Mouse (Mus musculus) lung, postnatal 10 days (tissue): ENCODE measurements at regions not wholly inside any gene's neighbourhood (a gene's known extent, or its start where the extent isn't known, plus 50 kb on each side); places are given as distances from the start of the nearest gene placed in this dataset.

Experiments used
- DNase-seq: peaks from one replicate; pipeline ENCODE4 v3.0.0; 2021

GRCm38 (mm10) chr1:92275388-92275787, 79.9 kb upstream of the Hdac4 start:
- no peak for DNase-seq

GRCm38 (mm10) chr1:92273760-92274159, 78.3 kb upstream of the Hdac4 start:
- no peak for DNase-seq

- no peak for DNase-seq
Observed at GRCm38 (mm10) chr1:92271676-92272291, 76.3 kb upstream of the Hdac4 start.

DNA sequence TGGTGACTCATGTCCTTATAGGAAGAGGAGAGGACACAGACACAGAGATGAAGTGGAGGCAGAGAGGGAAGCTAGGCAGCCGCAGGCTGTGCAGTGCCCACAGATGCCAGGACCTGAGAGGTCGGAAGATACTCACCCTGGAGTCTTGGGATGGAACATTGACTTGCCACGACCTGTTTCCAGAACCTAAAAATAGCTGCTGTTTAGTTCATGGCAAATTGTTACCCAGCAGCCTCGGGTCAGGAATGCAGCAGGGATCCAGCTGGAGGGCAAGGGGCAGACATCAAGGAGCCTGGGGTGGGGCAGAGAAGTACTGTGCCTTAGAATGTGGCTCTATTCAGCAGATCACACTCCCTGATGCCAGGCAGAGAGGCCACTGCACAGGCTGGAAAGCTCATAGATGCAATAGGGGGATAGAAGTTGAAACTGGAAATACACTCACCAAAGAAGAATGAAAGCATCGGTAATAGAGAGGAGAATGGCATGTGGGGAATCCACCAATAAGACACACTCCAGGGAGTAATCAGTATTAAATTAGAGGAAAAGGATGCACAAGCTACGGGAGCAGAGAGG, 75.1 kb upstream of the Hdac4 start:
- DNase-seq, result no peak

DNA sequence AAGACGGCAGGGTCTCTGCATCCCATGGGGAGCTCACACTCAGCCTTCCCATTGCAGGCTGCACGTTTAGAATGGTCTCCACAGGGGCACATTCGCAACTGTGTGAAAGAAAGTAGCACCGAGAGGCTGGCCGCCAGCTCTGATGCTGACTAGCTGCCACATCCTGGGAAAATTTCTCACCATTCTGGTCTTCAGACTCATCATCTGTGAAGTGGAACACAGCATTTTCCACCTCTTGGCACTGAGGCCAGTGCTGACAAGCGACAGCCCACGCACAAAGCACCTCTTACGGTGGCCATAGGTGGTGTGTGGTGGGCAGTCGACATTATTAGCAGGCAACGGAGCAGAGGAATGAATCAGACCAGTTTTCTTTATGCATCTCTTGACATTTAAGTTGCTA, 74.0 kb upstream of the Hdac4 start:
- DNase-seq, result no peak

- no peak for DNase-seq
Observed at GRCm38 (mm10) chr1:92264941-92265340, 69.4 kb upstream of the Hdac4 start.

GRCm38 (mm10) chr1:92259715-92260392, 64.4 kb upstream of the Hdac4 start:
- no peak for DNase-seq

- DNase-seq, result peak; percentile 14
Observed at GRCm38 (mm10) chr1:92258026-92258425, 62.5 kb upstream of the Hdac4 start.

GRCm38 (mm10) chr1:92253086-92253485, 57.6 kb upstream of the Hdac4 start:
- no peak for DNase-seq

DNA sequence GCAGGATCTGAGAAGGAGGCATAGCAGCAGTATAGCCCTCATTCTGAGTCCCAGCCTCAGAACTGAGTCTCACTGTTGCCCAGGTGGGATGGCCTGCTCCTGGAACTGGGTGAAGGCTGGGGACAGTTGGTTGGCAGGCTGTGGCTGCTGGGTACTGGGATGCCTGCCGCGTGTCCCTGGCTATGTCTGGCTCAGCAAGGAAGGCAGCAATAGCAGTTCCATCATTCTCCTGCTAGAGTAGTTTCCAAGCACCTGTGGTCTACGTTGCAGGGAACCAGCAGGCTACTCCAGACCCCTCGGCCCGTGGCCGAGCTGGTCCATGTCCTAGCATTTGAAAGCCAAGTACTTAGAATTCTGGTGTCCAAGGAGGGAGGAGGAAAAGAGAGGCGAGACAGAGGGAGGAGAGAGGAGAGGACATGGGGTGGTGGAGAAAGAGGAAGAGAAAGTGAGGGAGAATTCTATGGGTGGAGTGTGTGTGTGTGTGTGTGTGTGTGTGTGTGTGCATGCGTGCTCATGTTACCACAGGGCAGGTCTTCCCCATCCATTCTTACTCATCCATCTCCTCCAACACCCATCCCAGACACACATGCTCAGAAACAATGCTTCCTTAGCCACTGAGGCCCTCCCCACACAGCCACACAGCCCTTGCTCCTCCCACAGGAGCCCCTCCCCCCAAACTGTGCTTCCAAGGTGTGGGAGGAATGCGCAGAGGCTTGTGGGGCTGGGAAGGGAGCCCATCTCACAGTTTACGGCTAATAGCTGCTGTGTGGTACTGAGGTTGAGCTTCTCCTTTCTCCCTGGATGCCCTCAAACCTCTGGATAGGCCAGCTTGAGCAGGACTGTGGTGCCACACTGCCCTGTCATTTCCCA, 55.3 kb upstream of the Hdac4 start:
- DNase-seq, result no peak
